Mouse (Mus musculus) liver, postnatal 0 days (tissue): ENCODE measurements around the gene Fanca.

Experiments used
- CTCF ChIP-seq: sonication (generic); IDR thresholded peaks from 2 replicates; pipeline ENCODE4 v1.5.1; 2016; ENCODE audit warnings: antibody characterized with exemption, low read depth
- EP300 ChIP-seq: IDR thresholded peaks from 2 replicates; pipeline ENCODE4 v1.6.1; 2016; ENCODE audit warnings: antibody characterized with exemption, low read depth, mild to moderate bottlenecking

DNA sequence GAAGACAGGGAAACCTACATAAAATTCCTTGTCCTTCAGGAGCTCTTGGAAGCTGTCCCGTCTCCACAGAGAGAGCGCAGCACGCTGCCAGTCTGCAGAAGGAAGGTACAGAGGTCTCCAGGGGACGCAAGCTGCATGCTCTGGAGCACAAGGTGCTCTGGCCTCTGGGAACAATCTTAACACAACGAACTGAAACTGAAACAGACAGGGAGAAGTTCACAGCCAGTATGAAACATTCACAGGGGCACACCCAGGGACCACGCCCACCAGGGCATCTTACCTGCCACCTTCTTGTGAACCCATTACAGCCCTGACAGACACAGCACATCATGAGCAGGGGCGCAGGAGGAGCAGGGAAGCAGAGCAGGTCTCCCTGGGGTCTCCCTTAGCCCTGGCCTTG is 34.4 kb downstream of the Fanca start:
- TF ChIP-seq CTCF, result no peak
- no peak for TF ChIP-seq EP300
